Mouse (Mus musculus) heart, postnatal 25 days (tissue): ENCODE data around the gene Gm4871. TPM values are rescaled to one million over a fixed set of nuclear protein-coding genes. Genes with fewer than 3 reads are reported as not detected.

ENCODE experiments used
- DNase-seq: peaks from one replicate; pipeline ENCODE4 v3.0.0; 2022; ENCODE audit warnings: low spot score
- intact Hi-C: fragments of 180-260 bp; cut with DNase I; formaldehyde crosslinking; loops from one replicate; pipeline ENCODE4 v1.15.1; 2025
- total RNA-seq, 2 experiments: library from RNA; stranded (reverse); gene quantifications; 2 replicates each; pipeline ENCODE4 v1.2.3; 2021

Gm4871 gene
- total RNA-seq, 2 experiments from 2014 or later = not detected

- DNase-seq = no peak
- intact Hi-C loops = no loop called here
Measured at GRCm38 (mm10) chr5:145004495-145004894, 28.1 kb downstream of the Gm4871 start.

GRCm38 (mm10) chr5:145003362-145003761, 29.2 kb downstream of the Gm4871 start:
- intact Hi-C loops = no loop called here
- DNase-seq = no peak

GRCm38 (mm10) chr5:144998491-144998890, 34.1 kb downstream of the Gm4871 start:
- intact Hi-C loops = no loop called here
- DNase-seq = no peak

GRCm38 (mm10) chr5:144990481-144990880, 42.1 kb downstream of the Gm4871 start:
- intact Hi-C loops = no loop called here
- DNase-seq = no peak

- intact Hi-C loops = no loop called here
- no peak for DNase-seq
Measured at GRCm38 (mm10) chr5:144990051-144990450, 42.5 kb downstream of the Gm4871 start.

- no peak for DNase-seq
- intact Hi-C loops = loop anchor here (2.0 to 5.0 kb wide), 2 partner anchors 104 to 152 kb away; no protein-coding TSS in a partner anchor
Measured at GRCm38 (mm10) chr5:144989061-144989405, 43.5 kb downstream of the Gm4871 start.

- intact Hi-C loops = loop anchor here (2.0 to 5.0 kb wide), 2 partner anchors 104 to 151 kb away; no protein-coding TSS in a partner anchor
- peak; percentile 16 for DNase-seq
Measured at GRCm38 (mm10) chr5:144988340-144989060, 44.1 kb downstream of the Gm4871 start.

GRCm38 (mm10) chr5:144987561-144987960, 45.0 kb downstream of the Gm4871 start:
- DNase-seq = no peak
- intact Hi-C loops = loop anchor here (5.0 kb wide), 1 partner anchor 150 kb away; no protein-coding TSS in a partner anchor

- no peak for DNase-seq
- intact Hi-C loops = loop anchor here (5.0 kb wide), 1 partner anchor 148 kb away; no protein-coding TSS in a partner anchor
Measured at GRCm38 (mm10) chr5:144984839-144985238, 47.7 kb downstream of the Gm4871 start.

GRCm38 (mm10) chr5:144983227-144983626, 49.3 kb downstream of the Gm4871 start:
- no peak for DNase-seq
- intact Hi-C loops = no loop called here

Other genes with a start within 250 kb of the Gm4871 start
- gene Smurf1, start 66.9 kb downstream of the Gm4871 start, total RNA-seq = 10 to 100 TPM; 21.9 to 27.6 TPM
- not detected for gene 1700018F24Rik, start 10.2 kb upstream of the Gm4871 start, total RNA-seq
- 10 to 100 TPM; 56.8 to 68.1 TPM for gene Arpc1a, start 51.1 kb upstream of the Gm4871 start, total RNA-seq
- not detected for gene Kpna7, start 51.3 kb upstream of the Gm4871 start, total RNA-seq
- 10 to 100 TPM; 75.3 to 85.4 TPM for gene Arpc1b, start 81.5 kb upstream of the Gm4871 start, total RNA-seq
- gene Pdap1, start 107.5 kb upstream of the Gm4871 start, total RNA-seq = 10 to 100 TPM; 37.8 to 40.3 TPM
- gene Bud31, start 107.6 kb upstream of the Gm4871 start, total RNA-seq = 10 to 100 TPM; 53.5 to 62.6 TPM
- gene Ptcd1, start 134.4 kb upstream of the Gm4871 start, total RNA-seq = 10 to 100 TPM; 27.9 to 28.6 TPM
- 10 to 100 TPM in 1 of 2 experiments, 1 to 10 TPM in 1; 9.6 to 11.1 TPM for gene Cpsf4, start 134.5 kb upstream of the Gm4871 start, total RNA-seq
- gene Atp5j2, start 159.3 kb upstream of the Gm4871 start, total RNA-seq = 1,000 to 10,000 TPM; 1,052 to 1,137 TPM
- gene Zkscan14, start 169.1 kb upstream of the Gm4871 start, total RNA-seq = 1 to 10 TPM; 6.2 to 7.2 TPM
- gene Zkscan5, start 171.8 kb upstream of the Gm4871 start, total RNA-seq = 10 to 100 TPM in 1 of 2 experiments, 1 to 10 TPM in 1; 9.4 to 11.0 TPM
- gene Zfp655, start 199.0 kb upstream of the Gm4871 start, total RNA-seq = 10 to 100 TPM; 26.1 to 28.0 TPM
- gene Zscan25, start 247.7 kb upstream of the Gm4871 start, total RNA-seq = 10 to 100 TPM; 10.6 to 13.0 TPM